Mouse (Mus musculus) cortical plate, adult 2 months (tissue): ENCODE measurements around the gene Fmn2.

Experiments
- CTCF ChIP-seq: fragments of 200-500 bp; IDR thresholded peaks from 2 replicates; pipeline ENCODE4 v1.5.1; 2011; ENCODE audit warnings: mild to moderate bottlenecking, control low read depth, low read length; ENCODE audit not compliant: insufficient read depth; ENCODE audit errors: extremely low read depth
- POLR2A ChIP-seq: fragments of 200-500 bp; IDR thresholded peaks from 2 replicates; pipeline ENCODE4 v1.6.1; 2011; ENCODE audit warnings: mild to moderate bottlenecking, low read length, control low read depth; ENCODE audit not compliant: insufficient read depth; ENCODE audit errors: extremely low read depth

GRCm38 (mm10) chr1:174597495-174597894 is 95.9 kb downstream of the Fmn2 start:
- no peak for TF ChIP-seq POLR2A
- no peak for TF ChIP-seq CTCF
